Mouse (Mus musculus) lung, postnatal 0 days (tissue): ENCODE results near the gene Pbx3.

Experiments
- CTCF ChIP-seq: IDR thresholded peaks from 2 replicates; pipeline ENCODE4 v1.5.1; 2016; ENCODE audit warnings: antibody characterized with exemption, mild to moderate bottlenecking
- EP300 ChIP-seq: IDR thresholded peaks from 2 replicates; pipeline ENCODE4 v1.6.1; 2016; ENCODE audit warnings: antibody characterized with exemption, mild to moderate bottlenecking, control low read depth

- TF ChIP-seq CTCF (no peak), EP300 (no peak)
These were observed 237.6 kb downstream of the Pbx3 start for GRCm38 (mm10) chr2:34135316-34135715.
